ENCODE assay signal across 8 mouse cellular contexts in genomic region chr13:22020901-22021339, GRCm38 (mm10). TPM values are rescaled to one million over a fixed set of nuclear protein-coding genes. Genes with fewer than 3 reads are reported as not detected.
DNase-seq lines count a peak whose midpoint lies in the region; ATAC-seq and TF ChIP-seq lines count a peak whose summit lies in the region.

No protein-coding gene starts in this region.

- no peaks in the 10 kb centered on the region for H3K79me2 ChIP-seq in C2C12 (ENCODE audit: control insufficient read depth, insufficient read depth)

- no peaks in the 10 kb centered on the region for H3K79me3 ChIP-seq in C2C12 (ENCODE audit: low read depth)

- peak; percentile 82 for ATAC-seq in intestine, embryonic 15.5 days
- ATAC-seq in liver, embryonic 15.5 days (ENCODE audit: insufficient read depth), result peak; percentile 76
- ATAC-seq in frontal cortex, adult (ENCODE audit: low TSS enrichment), result no peak

- H3K36me3 ChIP-seq in C2C12 (ENCODE audit: control insufficient read depth, insufficient read depth) (no peaks in the 10 kb centered on the region), ES-E14 (ENCODE audit: control insufficient read depth, insufficient read depth, low read length, poor library complexity, severe bottlenecking) (no peaks in the 10 kb centered on the region)
- no peaks in the 10 kb centered on the region for H3K36me3 ChIP-seq in intestine, embryonic 15.5 days
- no peaks in the 10 kb centered on the region for H3K36me3 ChIP-seq in liver, embryonic 15.5 days (replicated peaks)

- no peak for TF ChIP-seq CTCF in C2C12 (IDR thresholded peaks at IDR 0.05; ENCODE audit: control insufficient read depth, insufficient read depth, insufficient read length)

- DNase-seq in ES-E14 (ENCODE audit: low read depth, low spot score), result no peak
- peak; percentile 91 for DNase-seq in embryo, embryonic 10.5 days (ENCODE audit: low spot score)
- peak; percentile 95 for DNase-seq in heart, adult 11 months
- DNase-seq in natural killer cell, adult 2 months (ENCODE audit: low spot score in 2 of 2), result peak; percentile 65 to 66

- H3K9ac ChIP-seq in ES-E14 (ENCODE audit: insufficient read depth, low read depth, low read length, poor library complexity, severe bottlenecking), result no peak overlapping the region
- no peak overlapping the region for H3K9ac ChIP-seq in intestine, embryonic 15.5 days
- H3K9ac ChIP-seq in liver, embryonic 15.5 days, result peak overlapping the region; percentile 68

- no peaks in the 10 kb centered on the region for H3K9me3 ChIP-seq in ES-E14 (ENCODE audit: control insufficient read depth, insufficient read depth, low read depth, low read length)
- H3K9me3 ChIP-seq in intestine, embryonic 15.5 days, result no peaks in the 10 kb centered on the region
- H3K9me3 ChIP-seq in liver, embryonic 15.5 days (replicated peaks), result no peaks in the 10 kb centered on the region

- H3K27me3 ChIP-seq in C2C12 (ENCODE audit: control insufficient read depth, insufficient read depth, insufficient read length), result no peaks in the 10 kb centered on the region
- H3K27me3 ChIP-seq in intestine, embryonic 15.5 days (replicated peaks), result no peaks in the 10 kb centered on the region
- H3K27me3 ChIP-seq in liver, embryonic 15.5 days, result peaks cover 3% of the 10 kb centered on the region; the same call in 1 of the 2 replicates

- H3K4me1 ChIP-seq in ES-E14 (ENCODE audit: control insufficient read depth in 2 of 2, insufficient read depth in 2 of 2, low read length in 2 of 2, poor library complexity in 1 of 2), result no peaks in the 10 kb centered on the region
- H3K4me1 ChIP-seq in intestine, embryonic 15.5 days (replicated peaks), result no peaks in the 10 kb centered on the region
- H3K4me1 ChIP-seq in liver, embryonic 15.5 days (replicated peaks), result peaks cover 28% of the 10 kb centered on the region

- in situ Hi-C loops in ES-E14 (cut with MboI; ENCODE audit: low sequenced_read_pairs in 2 of 2, unreplicated experiment in 2 of 2), result loop anchor here (5.0 to 25.0 kb wide), 3 partner anchors 86 to 759 kb away; no protein-coding TSS in a partner anchor

- peak overlapping the region; percentile 39 for H3K4me3 ChIP-seq in C2C12 (ENCODE audit: insufficient read depth, poor library complexity, severe bottlenecking)
- peak overlapping the region; percentile 52 to 62 for H3K4me3 ChIP-seq in ES-E14 (ENCODE audit: insufficient read depth in 1 of 2, low read depth in 1 of 2, low read length in 2 of 2, poor library complexity in 1 of 2, severe bottlenecking in 1 of 2)
- H3K4me3 ChIP-seq in intestine, embryonic 15.5 days (replicated peaks), result peak overlapping the region; percentile 45
- peak overlapping the region; percentile 63 for H3K4me3 ChIP-seq in liver, embryonic 15.5 days (replicated peaks)

- no peak overlapping the region for H3ac ChIP-seq in C2C12 (ENCODE audit: control insufficient read depth, insufficient read length, low read depth)

- peak overlapping the region; percentile 72 for H3K4me2 ChIP-seq in intestine, embryonic 15.5 days (replicated peaks)
- H3K4me2 ChIP-seq in liver, embryonic 15.5 days, result peak overlapping the region; percentile 85

- WGBS in intestine, embryonic 15.5 days, result 2% methylated on average over 8 of the region's 8 CpGs
- under 1% methylated on average over 8 of the region's 8 CpGs for WGBS in liver, embryonic 15.5 days (ENCODE audit: insufficient replicate concordance)

- no peak overlapping the region for H3K27ac ChIP-seq in ES-E14 (ENCODE audit: insufficient read depth, low read depth, low read length, poor library complexity, severe bottlenecking)
- H3K27ac ChIP-seq in intestine, embryonic 15.5 days, result no peak overlapping the region
- H3K27ac ChIP-seq in liver, embryonic 15.5 days (replicated peaks), result peak overlapping the region; percentile 82

TF ChIP-seq in C2C12, 6 proteins besides CTCF, POLR2A, EP300 and RAD21:
- no peak for TF ChIP-seq MYOD1 (IDR thresholded peaks at IDR 0.05; ENCODE audit: control insufficient read depth, insufficient read length, low read depth)
- TF ChIP-seq CEBPB (IDR thresholded peaks at IDR 0.05; ENCODE audit: low read depth), result peak; percentile 6

TF ChIP-seq in ES-E14, 5 proteins besides CTCF, POLR2A, EP300 and RAD21:
- TF ChIP-seq ZNF384 (IDR thresholded peaks at IDR 0.05; ENCODE audit: low read depth, low read length), result no peak
- TF ChIP-seq MAFK (IDR thresholded peaks at IDR 0.05; ENCODE audit: insufficient read depth, low read depth, low read length), result peak; percentile 89
- TF ChIP-seq HCFC1 (IDR thresholded peaks at IDR 0.05; ENCODE audit: borderline replicate concordance, insufficient read depth, low read length), result no peak
- no peak for TF ChIP-seq ZC3H11A (IDR thresholded peaks at IDR 0.05; ENCODE audit: borderline replicate concordance, low read depth, low read length)
- TF ChIP-seq CHD2 (IDR thresholded peaks at IDR 0.05; ENCODE audit: low read depth, low read length), result no peak
TF ChIP-seq in ES-E14: peak in this region for 1.

RNA-seq across cellular contexts. Expression of gene Prss16, which starts 11.4 kb away (rescaled TPM):
- 1.1 TPM for polyA plus RNA-seq in C2C12 (2012; fragmentation: generic; extraction: Trizol)
- total RNA-seq in ES-E14 (2012; rRNA removed), result 2.6 and 2.9 TPM in 2 replicates
- polyA plus RNA-seq in intestine, embryonic 15.5 days (2015; fragmentation: Nextera tagmentation; extraction: Ambion mirVana), result 1.4 and 1.5 TPM in 2 replicates
- 0.62 and 1.0 TPM in 2 replicates for polyA plus RNA-seq in liver, embryonic 15.5 days (2015; fragmentation: Nextera tagmentation; extraction: Ambion mirVana)

RNA-seq across cellular contexts. Expression of gene Hist1h2ah, which starts 14.4 kb away (rescaled TPM):
- 9.5 TPM for polyA plus RNA-seq in C2C12 (2012; fragmentation: generic; extraction: Trizol)
- total RNA-seq in ES-E14 (2012; rRNA removed), result 1,543 and 2,450 TPM in 2 replicates
- 3.0 and 7.8 TPM in 2 replicates for polyA plus RNA-seq in intestine, embryonic 15.5 days (2015; fragmentation: Nextera tagmentation; extraction: Ambion mirVana)
- polyA plus RNA-seq in liver, embryonic 15.5 days (2015; fragmentation: Nextera tagmentation; extraction: Ambion mirVana), result 9.5 and 11.4 TPM in 2 replicates

RNA-seq across cellular contexts. Expression of gene Hist1h2bk, which starts 14.8 kb away (rescaled TPM):
- polyA plus RNA-seq in C2C12 (2012; fragmentation: generic; extraction: Trizol), result 12.8 TPM
- 1,340 and 1,966 TPM in 2 replicates for total RNA-seq in ES-E14 (2012; rRNA removed)
- 5.0 and 5.8 TPM in 2 replicates for polyA plus RNA-seq in intestine, embryonic 15.5 days (2015; fragmentation: Nextera tagmentation; extraction: Ambion mirVana)
- polyA plus RNA-seq in liver, embryonic 15.5 days (2015; fragmentation: Nextera tagmentation; extraction: Ambion mirVana), result 4.4 and 5.4 TPM in 2 replicates

RNA-seq across cellular contexts. Expression of gene Hist1h4i, which starts 20.2 kb away (rescaled TPM):
- 31.8 TPM for polyA plus RNA-seq in C2C12 (2012; fragmentation: generic; extraction: Trizol)
- 814 and 830 TPM in 2 replicates for total RNA-seq in ES-E14 (2012; rRNA removed)
- polyA plus RNA-seq in intestine, embryonic 15.5 days (2015; fragmentation: Nextera tagmentation; extraction: Ambion mirVana), result 21.0 and 23.6 TPM in 2 replicates
- polyA plus RNA-seq in liver, embryonic 15.5 days (2015; fragmentation: Nextera tagmentation; extraction: Ambion mirVana), result 40.8 and 42.0 TPM in 2 replicates

RNA-seq across cellular contexts. Expression of gene Hist1h2ag, which starts 21.8 kb away (rescaled TPM):
- 9.8 TPM for polyA plus RNA-seq in C2C12 (2012; fragmentation: generic; extraction: Trizol)
- 786 and 868 TPM in 2 replicates for total RNA-seq in ES-E14 (2012; rRNA removed)
- 23.9 and 40.6 TPM in 2 replicates for polyA plus RNA-seq in intestine, embryonic 15.5 days (2015; fragmentation: Nextera tagmentation; extraction: Ambion mirVana)
- polyA plus RNA-seq in liver, embryonic 15.5 days (2015; fragmentation: Nextera tagmentation; extraction: Ambion mirVana), result 13.0 and 22.6 TPM in 2 replicates
